Mouse (Mus musculus) megakaryocyte-erythroid progenitor cell, adult 5 weeks (primary cell): ENCODE results near the gene Plce1. TPM values are rescaled to one million over a fixed set of nuclear protein-coding genes. Genes with fewer than 3 reads are reported as not detected.

Experiments
- polyA plus RNA-seq: library from polyadenylated mRNA; stranded (reverse); fragments of >175 nt; gene quantifications from 2 replicates; pipeline ENCODE4 v1.2.3, GENCODE M21; 2012

Gene Plce1
- polyA plus RNA-seq = 0.01 TPM in 1 of 2 replicates, not detected in the other

GRCm38 (mm10) chr19:38480731-38481621 is at the start of gene Plce1:
Gene Plce1, plus strand, starts transcription at chr19:38481109.

GRCm38 (mm10) chr19:38818766-38819426 is 338.0 kb downstream of the Plce1 start, which contains the start of gene Noc3l:
Gene Noc3l, minus strand, starts transcription at chr19:38819237.

Other genes with a start within 250 kb of the Plce1 start
- gene Lgi1, start 216.6 kb upstream of the Plce1 start, polyA plus RNA-seq = not detected in 2 replicates
- 3.4 and 5.2 TPM in 2 replicates for gene Slc35g1, start 85.1 kb upstream of the Plce1 start, polyA plus RNA-seq